Mouse (Mus musculus) lung, postnatal 14 days (tissue): ENCODE measurements around the gene Msl2.
A peak's percentile ranks its signal among the peaks of the same experiment; 100 is the strongest.

Experiments used
- DNase-seq: peaks from one replicate; pipeline ENCODE4 v3.0.0; 2021

Msl2 gene

DNA sequence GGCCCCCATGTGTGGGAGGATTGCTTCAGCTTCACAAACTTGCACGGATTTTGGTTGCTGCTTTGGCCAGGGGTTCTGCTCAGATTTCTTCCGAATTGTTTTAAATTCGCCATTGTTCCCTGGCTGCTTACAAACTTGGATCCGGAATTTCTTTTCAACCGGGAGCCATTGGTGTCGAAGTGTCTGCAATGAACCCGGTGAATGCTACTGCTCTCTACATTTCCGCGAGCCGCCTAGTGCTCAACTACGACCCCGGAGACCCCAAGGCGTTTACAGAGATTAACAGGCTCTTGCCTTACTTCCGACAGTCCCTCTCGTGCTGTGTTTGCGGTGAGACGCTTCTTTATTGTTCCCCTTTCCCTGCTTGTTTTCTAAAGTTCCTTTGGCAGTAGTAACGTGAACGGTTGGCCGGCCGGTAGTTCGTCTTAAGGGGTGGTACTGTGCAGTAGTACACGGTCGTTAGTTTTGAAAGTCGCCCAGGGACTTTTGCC is 1.2 kb downstream of the Msl2 start:
- peak; percentile 50 for DNase-seq

- DNase-seq: no peak
Measured at GRCm38 (mm10) chr9:101075694-101076093, 1.8 kb downstream of the Msl2 start.

DNA sequence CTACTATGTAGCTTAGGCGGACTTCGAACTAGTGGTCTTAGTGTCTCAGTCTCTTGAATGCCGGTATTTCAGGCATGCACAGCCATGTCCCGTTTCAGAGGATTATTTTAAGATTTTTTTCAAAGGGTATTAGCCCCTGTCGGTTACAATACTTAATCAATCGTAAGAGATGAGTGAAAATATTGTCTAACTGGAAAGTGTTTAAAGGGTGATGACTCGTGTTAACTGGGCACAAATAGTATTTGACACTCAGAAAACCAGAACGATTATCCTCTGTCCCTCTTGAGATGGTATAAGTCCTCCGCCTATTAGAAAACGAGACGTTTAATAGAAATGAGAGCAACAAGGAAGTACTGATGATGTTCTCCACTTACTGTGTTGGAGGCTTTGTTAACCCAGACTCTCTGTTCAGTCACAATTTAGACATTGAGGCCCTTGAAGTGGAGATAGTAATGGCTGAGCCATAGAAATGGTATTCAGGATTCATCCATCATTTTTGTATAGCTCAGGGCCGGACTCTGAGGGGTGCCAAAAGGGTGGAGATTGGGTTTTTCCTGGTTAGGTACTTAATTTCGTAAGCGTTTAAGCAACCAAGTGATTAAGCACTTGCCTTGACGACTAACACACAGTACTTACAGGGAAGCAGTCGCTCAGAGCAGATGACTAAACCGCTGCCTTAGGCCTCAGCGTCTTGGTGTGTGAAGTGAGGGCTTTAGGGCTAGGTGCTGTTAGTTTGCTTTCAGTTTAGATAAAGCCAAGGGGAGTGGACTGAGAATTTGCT is 2.4 kb downstream of the Msl2 start:
- peak; percentile 33 for DNase-seq

GRCm38 (mm10) chr9:101077486-101077885 is 3.6 kb downstream of the Msl2 start:
- no peak for DNase-seq

GRCm38 (mm10) chr9:101078579-101078978 is 4.7 kb downstream of the Msl2 start:
- no peak for DNase-seq

- peak; percentile 31 for DNase-seq
Measured at GRCm38 (mm10) chr9:101080046-101080685, 6.3 kb downstream of the Msl2 start.

- DNase-seq: no peak
Measured at GRCm38 (mm10) chr9:101083728-101084127, 9.8 kb downstream of the Msl2 start.

GRCm38 (mm10) chr9:101095425-101095824 is 21.5 kb downstream of the Msl2 start:
- no peak for DNase-seq

GRCm38 (mm10) chr9:101096461-101096860 is 22.6 kb downstream of the Msl2 start:
- DNase-seq: no peak

- no peak for DNase-seq
Measured at GRCm38 (mm10) chr9:101097542-101097941, 23.6 kb downstream of the Msl2 start.

DNA sequence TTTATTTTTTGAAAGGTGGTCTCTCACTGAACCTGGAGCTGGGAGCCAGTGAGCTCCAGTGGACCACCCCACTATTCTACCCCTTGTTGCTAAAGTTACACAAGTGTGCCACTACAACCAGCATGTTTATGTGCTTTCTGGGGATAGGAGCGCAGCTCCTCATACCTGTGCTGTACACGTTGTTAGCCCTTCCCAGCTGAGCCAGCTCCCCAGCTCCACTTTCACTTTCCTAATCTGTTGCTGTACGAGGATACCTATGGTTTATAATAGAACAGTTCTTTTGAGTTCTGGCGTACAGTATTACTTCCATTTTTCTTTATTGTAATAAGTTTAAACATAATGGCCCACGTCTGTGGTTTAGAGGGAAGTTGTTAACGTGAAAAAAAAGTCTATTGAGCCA is 25.5 kb downstream of the Msl2 start:
- no peak for DNase-seq

- DNase-seq: no peak
Measured at GRCm38 (mm10) chr9:101100163-101100562, 26.3 kb downstream of the Msl2 start.

DNA sequence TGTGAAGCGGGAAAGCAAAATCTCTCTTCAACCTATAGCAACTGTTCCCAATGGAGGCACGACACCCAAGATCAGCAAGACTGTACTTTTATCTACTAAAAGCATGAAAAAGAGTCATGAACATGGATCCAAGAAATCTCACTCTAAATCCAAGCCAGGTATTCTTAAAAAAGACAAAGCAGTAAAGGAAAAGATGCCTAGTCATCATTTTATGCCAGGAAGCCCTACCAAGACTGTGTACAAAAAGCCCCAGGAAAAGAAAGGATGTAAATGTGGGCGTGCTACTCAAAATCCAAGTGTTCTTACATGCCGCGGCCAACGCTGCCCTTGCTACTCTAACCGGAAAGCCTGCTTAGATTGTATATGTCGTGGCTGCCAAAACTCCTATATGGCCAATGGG is 27.6 kb downstream of the Msl2 start:
- no peak for DNase-seq

DNA sequence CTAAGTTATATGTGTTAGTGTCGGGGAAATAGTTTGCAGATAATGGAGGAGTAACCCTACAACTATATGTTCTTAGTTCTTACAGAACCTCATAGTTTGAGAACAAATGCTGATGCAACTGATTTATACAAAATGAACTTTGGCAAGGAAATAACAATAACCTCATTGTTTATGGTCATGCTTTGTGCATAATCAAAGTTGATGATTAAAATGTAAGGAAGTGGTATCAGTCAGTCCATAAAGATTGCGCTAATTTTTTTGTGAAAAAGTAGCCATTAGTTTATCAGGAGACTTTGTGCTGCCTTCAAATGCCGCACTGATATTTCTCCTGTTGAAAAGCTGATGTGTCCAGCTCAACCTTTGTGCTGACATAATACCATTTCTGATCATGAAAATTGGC is 28.4 kb downstream of the Msl2 start:
- DNase-seq: no peak

GRCm38 (mm10) chr9:101104931-101105330 is 31.0 kb downstream of the Msl2 start:
- DNase-seq: no peak

- DNase-seq: no peak
Measured at GRCm38 (mm10) chr9:101105735-101106134, 31.8 kb downstream of the Msl2 start.

- no peak for DNase-seq
Measured at GRCm38 (mm10) chr9:101107386-101107785, 33.5 kb downstream of the Msl2 start.

- DNase-seq: peak; percentile 50
Measured at GRCm38 (mm10) chr9:101110013-101110412, 36.1 kb downstream of the Msl2 start.

- DNase-seq: no peak
Measured at GRCm38 (mm10) chr9:101113317-101113716, 39.4 kb downstream of the Msl2 start.

- no peak for DNase-seq
Measured at GRCm38 (mm10) chr9:101114182-101114884, 40.4 kb downstream of the Msl2 start.

DNA sequence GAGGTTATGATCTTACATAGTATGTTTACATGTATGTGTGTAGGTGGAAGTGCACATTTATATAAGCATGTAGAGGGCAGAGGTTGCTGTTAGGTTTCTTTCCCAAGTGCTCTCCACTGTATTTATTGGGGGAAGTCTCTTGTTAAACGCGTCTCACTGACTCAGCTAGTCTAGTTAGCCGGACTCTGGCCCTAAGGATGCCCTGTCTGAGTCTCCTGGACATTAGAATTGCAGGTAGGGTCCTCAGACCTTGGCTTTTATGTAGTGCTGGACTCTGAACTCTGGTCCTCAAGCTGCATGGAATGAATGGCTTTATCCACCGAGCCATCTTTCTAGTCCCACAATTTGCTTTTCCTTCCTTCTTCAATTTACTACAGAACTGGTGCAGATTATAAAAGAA is 69.7 kb downstream of the Msl2 start:
- DNase-seq: no peak

- DNase-seq: no peak
Measured at GRCm38 (mm10) chr9:101152872-101153271, 79.0 kb downstream of the Msl2 start.
